Mouse (Mus musculus) cerebellum, adult 9-10 months (tissue): ENCODE data around the gene Nvl.

Experiments
- DNase-seq: peaks from one replicate; pipeline ENCODE4 v3.0.0; 2022

The Nvl gene

DNA sequence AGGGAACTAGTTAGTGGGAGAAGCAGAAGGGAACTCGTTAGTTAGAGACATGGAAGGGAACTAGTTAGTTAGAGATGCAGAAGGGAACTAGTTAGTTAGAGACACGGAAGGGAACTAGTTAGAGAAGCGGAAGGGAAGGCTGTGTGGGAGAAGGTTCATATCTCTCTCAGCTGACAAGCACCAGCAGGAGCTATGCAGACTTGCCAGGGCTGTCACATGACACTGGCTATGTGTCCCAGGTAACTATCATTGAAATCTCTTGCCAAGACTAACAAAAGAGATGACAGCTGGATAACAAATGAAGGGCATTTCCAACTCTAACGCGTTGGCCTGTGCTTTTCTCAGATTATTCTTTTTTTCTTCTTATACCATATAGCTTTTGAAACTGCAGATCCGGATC is 79.4 kb downstream of the Nvl start:
- peak; percentile 17 for DNase-seq

- DNase-seq: peak; percentile 55
These were observed 80.0 kb downstream of the Nvl start for GRCm38 (mm10) chr1:181063991-181064390.

DNA sequence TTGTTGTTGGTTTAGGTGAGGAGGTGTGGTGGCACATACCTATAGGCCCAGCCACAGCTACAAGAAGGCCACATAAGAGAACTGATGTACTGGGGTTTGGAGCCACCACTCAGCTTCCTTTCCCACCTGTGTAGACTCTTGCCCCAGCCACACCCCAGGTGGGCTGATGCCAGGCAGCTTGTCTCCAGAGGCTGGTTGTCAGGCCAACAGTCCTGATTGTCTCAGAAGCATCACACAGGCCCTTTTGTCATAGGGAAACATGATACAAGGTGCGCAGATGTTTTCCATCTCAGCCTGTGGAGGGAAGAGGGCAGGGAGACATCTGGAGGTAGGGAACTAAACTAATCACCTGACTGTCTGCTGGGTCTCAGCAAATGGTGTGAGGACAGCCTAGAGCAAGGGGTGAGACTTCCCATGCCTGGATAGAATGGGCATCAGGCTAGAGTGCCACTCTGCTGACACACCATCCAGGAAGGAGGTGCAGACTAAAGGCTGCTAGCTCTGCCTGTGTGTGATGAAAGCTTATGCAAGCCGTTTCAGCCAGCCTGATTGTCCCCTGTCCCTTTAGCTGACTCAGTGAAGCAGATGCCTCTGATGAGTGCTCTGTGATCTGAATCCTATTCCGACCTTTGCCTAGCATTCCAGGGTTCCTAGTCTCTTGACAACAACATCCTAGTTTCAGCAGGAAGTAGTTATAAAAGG is 82.1 kb downstream of the Nvl start:
- DNase-seq: no peak

DNA sequence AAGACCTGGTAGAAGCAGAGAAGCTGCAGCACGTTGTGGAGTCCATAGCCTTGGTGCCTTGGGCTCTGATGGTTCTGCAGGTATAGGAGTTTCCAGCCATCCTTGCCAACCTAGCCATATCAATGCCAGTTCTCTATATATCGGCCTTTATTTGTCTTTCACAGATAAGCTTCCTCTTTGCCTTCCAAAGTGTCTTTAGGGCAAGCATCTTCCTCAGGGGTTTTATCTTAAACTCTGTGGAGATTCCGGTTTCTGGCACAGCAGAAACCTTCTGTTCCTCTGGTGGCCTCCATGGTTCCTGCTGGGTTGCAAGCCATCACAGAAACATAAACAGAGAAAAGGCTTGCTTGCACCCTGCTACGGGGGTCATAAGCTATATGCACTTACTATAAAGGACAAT is 91.1 kb downstream of the Nvl start:
- no peak for DNase-seq

DNA sequence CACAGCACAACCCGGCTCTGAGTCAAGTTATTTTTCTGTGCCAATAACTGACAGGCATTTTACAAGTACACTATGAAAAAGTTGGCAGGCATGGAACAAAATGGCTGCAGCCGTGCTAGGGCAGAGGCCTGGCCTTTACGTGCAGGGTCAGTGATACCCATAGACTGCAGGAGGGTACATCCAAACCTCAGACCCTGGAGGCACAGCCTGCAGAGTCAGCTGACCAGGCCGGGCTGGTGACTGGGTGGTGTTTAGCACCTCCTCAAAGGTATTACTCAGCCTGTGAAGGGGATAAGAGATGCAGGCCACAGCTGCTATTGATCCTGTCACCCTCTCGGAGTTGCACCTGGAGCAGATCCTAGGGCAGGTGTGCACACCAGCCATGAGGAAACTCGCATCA is 93.1 kb downstream of the Nvl start, which contains the start of gene 9130409I23Rik:
Gene 9130409I23Rik (plus strand): TSS at position 301 of the 400 bp plus-strand sequence.
- DNase-seq: no peak

- no peak for DNase-seq
These were observed 94.6 kb downstream of the Nvl start for GRCm38 (mm10) chr1:181049328-181049842.

DNA sequence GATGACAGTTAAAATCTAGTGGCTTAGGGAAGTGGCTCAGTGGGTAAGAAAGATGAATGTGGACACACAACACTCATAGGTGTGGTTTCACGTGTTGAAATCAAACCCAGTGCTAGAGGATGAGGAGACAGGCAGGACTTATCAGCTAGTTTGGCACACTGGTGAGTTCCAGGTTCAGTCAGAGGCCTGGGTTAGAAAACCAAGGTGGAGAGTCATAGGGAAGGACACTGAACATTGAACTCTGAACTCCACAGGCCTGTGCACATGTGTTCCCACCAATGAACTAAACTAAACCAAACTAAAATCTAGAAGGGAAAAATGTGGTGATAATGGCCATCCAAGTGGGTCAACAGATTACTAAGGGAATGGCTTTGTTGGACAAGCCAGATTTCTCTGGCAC is 96.5 kb downstream of the Nvl start:
- DNase-seq: no peak

GRCm38 (mm10) chr1:181039652-181040051 is 104.4 kb downstream of the Nvl start:
- DNase-seq: peak; percentile 55

- DNase-seq: no peak
These were observed 106.4 kb downstream of the Nvl start for GRCm38 (mm10) chr1:181037623-181038022.
